10 mouse cellular contexts compared by ENCODE assay signal in genomic region chr10:44177365-44177764, GRCm38 (mm10). TPM values are rescaled to one million over a fixed set of nuclear protein-coding genes. Genes with fewer than 3 reads are reported as not detected.
DNase-seq lines count a peak whose midpoint lies in the region; ATAC-seq lines count a peak whose summit lies in the region.
"Had no signal": no experiment of that assay in that cellular context is flagged by ENCODE, and none has a peak within 500 bp of the region (broad histone marks: within the 10 kb centered on the region; RNA-seq: fewer than 3 reads in every experiment).

No protein-coding gene starts in this region.

- DNase-seq in ES-CJ7 (ENCODE audit: low read depth, low spot score), result peak; percentile 51
- DNase-seq in embryo, embryonic 10 days (ENCODE audit: low spot score), result peak; percentile 68
- no peak for DNase-seq in layer of hippocampus, adult 8-10 months (ENCODE audit: low spot score in 2 of 2)
- DNase-seq in forebrain, embryonic 10.5 days (ENCODE audit: extremely low spot score, low spot score), result no peak

- peak; percentile 52; the same call in 1 of the 2 replicates for ATAC-seq in hindbrain, embryonic 16.5 days
- no peak for ATAC-seq in hindbrain, embryonic 12.5 days (ENCODE audit: low FRiP score)
- ATAC-seq in megakaryocyte progenitor cell, adult 5-6 weeks (replicated peaks; ENCODE audit: poor library complexity), result peak; percentile 90
- ATAC-seq in cerebellum, adult (ENCODE audit: insufficient number of reproducible peaks, low FRiP score, low TSS enrichment), result no peak

- H3K36me3 ChIP-seq in hindbrain, embryonic 16.5 days (ENCODE audit: control insufficient read depth, insufficient read depth, low read length), result no peaks in the 10 kb centered on the region
- no peaks in the 10 kb centered on the region for H3K36me3 ChIP-seq in hindbrain, embryonic 12.5 days
- no peaks in the 10 kb centered on the region for H3K36me3 ChIP-seq in forebrain, embryonic 10.5 days (replicated peaks)
- H3K36me3 ChIP-seq: embryonic facial prominence, embryonic 13.5 days; neural tube, embryonic 13.5 days had no signal

- no peak overlapping the region for H3K9ac ChIP-seq in hindbrain, embryonic 16.5 days (ENCODE audit: low read depth, low read length)
- no peak overlapping the region for H3K9ac ChIP-seq in hindbrain, embryonic 12.5 days
- H3K9ac ChIP-seq: embryonic facial prominence, embryonic 13.5 days; neural tube, embryonic 13.5 days had no signal

- H3K4me1 ChIP-seq in hindbrain, embryonic 16.5 days (ENCODE audit: control insufficient read depth, insufficient read depth, low read depth, low read length), result no peaks in the 10 kb centered on the region
- H3K4me1 ChIP-seq in hindbrain, embryonic 12.5 days, result no peaks in the 10 kb centered on the region
- no peaks in the 10 kb centered on the region for H3K4me1 ChIP-seq in forebrain, embryonic 10.5 days
- H3K4me1 ChIP-seq: embryonic facial prominence, embryonic 13.5 days; neural tube, embryonic 13.5 days had no signal

- H3K9me3 ChIP-seq in hindbrain, embryonic 16.5 days (ENCODE audit: control insufficient read depth, low read length), result no peaks in the 10 kb centered on the region
- no peaks in the 10 kb centered on the region for H3K9me3 ChIP-seq in hindbrain, embryonic 12.5 days (replicated peaks)
- H3K9me3 ChIP-seq in forebrain, embryonic 10.5 days, result no peaks in the 10 kb centered on the region
- H3K9me3 ChIP-seq: embryonic facial prominence, embryonic 13.5 days; neural tube, embryonic 13.5 days had no signal

- 4% methylated on average over 1 of the region's 1 CpGs for WGBS in hindbrain, embryonic 16.5 days
- 3% methylated on average over 1 of the region's 1 CpGs for WGBS in hindbrain, embryonic 12.5 days
- WGBS in forebrain, embryonic 10.5 days, result 2% methylated on average over 1 of the region's 1 CpGs

- no peak overlapping the region for H3K4me3 ChIP-seq in hindbrain, embryonic 16.5 days (ENCODE audit: low read length)
- no peak overlapping the region for H3K4me3 ChIP-seq in hindbrain, embryonic 12.5 days
- no peak overlapping the region for H3K4me3 ChIP-seq in forebrain, embryonic 10.5 days
- H3K4me3 ChIP-seq: embryonic facial prominence, embryonic 13.5 days; neural tube, embryonic 13.5 days had no signal

- no peaks in the 10 kb centered on the region for H3K27me3 ChIP-seq in hindbrain, embryonic 16.5 days (replicated peaks; ENCODE audit: control insufficient read depth, insufficient read depth, low read length)
- no peaks in the 10 kb centered on the region for H3K27me3 ChIP-seq in hindbrain, embryonic 12.5 days
- no peaks in the 10 kb centered on the region for H3K27me3 ChIP-seq in forebrain, embryonic 10.5 days (ENCODE audit: poor library complexity, severe bottlenecking)
- H3K27me3 ChIP-seq: embryonic facial prominence, embryonic 13.5 days; neural tube, embryonic 13.5 days had no signal

- no peak overlapping the region for H3K4me2 ChIP-seq in hindbrain, embryonic 16.5 days (ENCODE audit: low read length)
- no peak overlapping the region for H3K4me2 ChIP-seq in hindbrain, embryonic 12.5 days (replicated peaks)
- H3K4me2 ChIP-seq: embryonic facial prominence, embryonic 13.5 days; neural tube, embryonic 13.5 days had no signal

- H3K27ac ChIP-seq in hindbrain, embryonic 16.5 days (ENCODE audit: low read depth, low read length), result no peak overlapping the region
- H3K27ac ChIP-seq in hindbrain, embryonic 12.5 days, result no peak overlapping the region
- no peak overlapping the region for H3K27ac ChIP-seq in forebrain, embryonic 10.5 days
- H3K27ac ChIP-seq: embryonic facial prominence, embryonic 13.5 days; neural tube, embryonic 13.5 days had no signal

RNA-seq across cellular contexts. Expression of gene Crybg1, which starts 28.7 kb away (rescaled TPM):
- 0.16 and 0.22 TPM in 2 replicates for polyA plus RNA-seq in hindbrain, embryonic 16.5 days (2015; fragmentation: Nextera tagmentation; extraction: Ambion mirVana)
- polyA plus RNA-seq in hindbrain, embryonic 12.5 days (2016; fragmentation: Nextera tagmentation; extraction: Ambion mirVana), result 0.20 and 0.39 TPM in 2 replicates
- total RNA-seq in megakaryocyte progenitor cell, adult 5-6 weeks (2015), result 0.42 and 0.90 TPM in 2 replicates
- 0.41 and 0.46 TPM in 2 replicates for total RNA-seq in megakaryocyte progenitor cell, adult 5-6 weeks (2017)
- total RNA-seq in layer of hippocampus, adult 8-10 months (2022), result under 1 TPM; 0.69 to 0.99 (median 0.91) TPM
- 0.16 and 0.22 TPM in 2 replicates for polyA plus RNA-seq in forebrain, embryonic 10.5 days (2016; fragmentation: Nextera tagmentation; extraction: Ambion mirVana)

Comparison
In these comparisons a context has a peak if more than half of its experiments do, and no peak if none do; other contexts are left out.
1. ATAC-seq: peak in hindbrain, embryonic 16.5 days (single experiment) and megakaryocyte progenitor cell, adult 5-6 weeks (single experiment); none in hindbrain, embryonic 12.5 days (single experiment) and cerebellum, adult (single experiment).
2. DNase-seq: peak in ES-CJ7 (single experiment) and embryo, embryonic 10 days (single experiment); none in layer of hippocampus, adult 8-10 months (0 of 2) and forebrain, embryonic 10.5 days (single experiment).